Mouse (Mus musculus) liver, embryonic 14.5 days (tissue): ENCODE measurements around the gene Plac8. TPM values are rescaled to one million over a fixed set of nuclear protein-coding genes. Genes with fewer than 3 reads are reported as not detected.

Source experiments
- ATAC-seq: fragments of 200-750 bp; cut with Nextera tagmentation; 2 replicates; pipeline ENCODE4 v1.8.0; 2017; ENCODE audit warnings: moderate number of reproducible peaks, mild to moderate bottlenecking, moderate library complexity; ENCODE audit not compliant: insufficient read depth
- DNase-seq, 3 experiments: peaks; one replicate each; pipeline ENCODE4 v3.0.0-alpha.2; 2012 to 2013; ENCODE audit warnings: low read depth in 3 of 3, low spot score in 3 of 3
- H3K27ac ChIP-seq: fragments of 300-500 bp; sonication (generic); 2 replicates; pipeline ENCODE4 v1.5.1; 2014; ENCODE audit warnings: moderate library complexity, mild to moderate bottlenecking, control low read depth, inconsistent platforms
- H3K27me3 ChIP-seq: fragments of 300-500 bp; sonication (generic); 2 replicates; pipeline ENCODE4 v1.6.1; 2014; ENCODE audit warnings: mild to moderate bottlenecking, low read length, moderate library complexity; ENCODE audit not compliant: control insufficient read depth, insufficient read depth
- H3K36me3 ChIP-seq: fragments of 300-500 bp; sonication (generic); replicated peaks from 2 replicates; pipeline ENCODE4 v1.6.1; 2014; ENCODE audit warnings: low read depth; ENCODE audit not compliant: control insufficient read depth, insufficient read depth
- H3K4me1 ChIP-seq, 2 experiments: fragments of 200-500 bp in 1 of 2; fragments of 300-500 bp in 1 of 2; sonication (generic) in 1 of 2; replicated peaks; 2 replicates each; pipeline ENCODE4 v1.6.1; 2012 to 2014; ENCODE audit warnings: antibody characterized with exemption in 1 of 2, inconsistent platforms in 1 of 2, low read length in 1 of 2; ENCODE audit not compliant: control insufficient read depth in 2 of 2, insufficient read depth in 2 of 2
- H3K4me2 ChIP-seq: fragments of 300-500 bp; sonication (generic); 2 replicates; pipeline ENCODE4 v1.6.1; 2014; ENCODE audit warnings: low read depth, mild to moderate bottlenecking, control low read depth, moderate library complexity
- H3K4me3 ChIP-seq, 2 experiments: fragments of 200-500 bp in 1 of 2; fragments of 300-500 bp in 1 of 2; sonication (generic) in 1 of 2; 2 replicates each; pipeline ENCODE4 v1.5.1; 2012 to 2014; ENCODE audit warnings: low read depth in 2 of 2, low read length in 2 of 2, mild to moderate bottlenecking in 2 of 2, control low read depth in 1 of 2, inconsistent platforms in 1 of 2, moderate library complexity in 1 of 2; ENCODE audit not compliant: insufficient read depth in 1 of 2
- H3K9ac ChIP-seq: fragments of 300-500 bp; sonication (generic); replicated peaks from 2 replicates; pipeline ENCODE4 v1.6.1; 2014; ENCODE audit warnings: mild to moderate bottlenecking, control low read depth, moderate library complexity
- H3K9me3 ChIP-seq: fragments of 300-500 bp; sonication (generic); 2 replicates; pipeline ENCODE4 v1.6.1; 2016; ENCODE audit warnings: low read length, mixed read lengths; ENCODE audit not compliant: control insufficient read depth
- CTCF ChIP-seq: IDR thresholded peaks from 2 replicates; pipeline ENCODE4 v1.5.1; 2016; ENCODE audit warnings: antibody characterized with exemption, low read depth, control low read depth
- EP300 ChIP-seq: IDR thresholded peaks from 2 replicates; pipeline ENCODE4 v1.6.1; 2016; ENCODE audit warnings: antibody characterized with exemption, low read depth
- WGBS: fragments of 180-500 bp; shearing (Covaris S2); extraction: QIAGEN DNeasy Blood & Tissue Kit; methylation state at CpG from one replicate; pipeline ENCODE4 v1.1.7; 2014; ENCODE audit not compliant: insufficient replicate concordance; 5-methylcytosine and 5-hydroxymethylcytosine counted together
- polyA plus RNA-seq, 2 experiments: library from polyadenylated mRNA; depleted of rRNA in 1 of 2; stranded (reverse) in 1 of 2; unstranded in 1 of 2; fragments of >200 nt; fragmentation: Nextera tagmentation in 1 of 2; extraction: Ambion mirVana in 1 of 2; gene quantifications; 2 replicates each; pipeline versions ENCODE4 v1.2.1 to v1.2.3; 2012 to 2014

The Plac8 gene
- polyA plus RNA-seq, 2 experiments = 64.3 to 91.1 TPM

GRCm38 (mm10) chr5:100567258-100568032 is 4.6 kb downstream of the Plac8 start:
- DNase-seq (no peak), ATAC-seq (peak; percentile 25; the same call in 1 of the 2 replicates)
- TF ChIP-seq CTCF (no peak), EP300 (no peak)
- Histone ChIP-seq H3K4me3 (no peak overlapping the region), H3K27me3 (peaks cover 3% of the 10 kb centered on the region; the same call in 1 of the 2 replicates), H3K27ac (no peak overlapping the region), H3K36me3 (no peaks in the 10 kb centered on the region), H3K4me2 (no peak overlapping the region), H3K9ac (no peak overlapping the region), H3K9me3 (no peaks in the 10 kb centered on the region), H3K4me1 (peaks cover 2 to 15% of the 10 kb centered on the region in 2 experiments; a peak in 2 of 4 replicates)
- 53% methylated on average over 13 of the region's 13 CpGs for WGBS

GRCm38 (mm10) chr5:100566798-100567197 is 5.2 kb downstream of the Plac8 start:
- 35% methylated on average over 2 of the region's 2 CpGs for WGBS
- H3K27ac ChIP-seq = no peak overlapping the region
- DNase-seq (no peak), ATAC-seq (no peak)
- no peaks in the 10 kb centered on the region for H3K36me3 ChIP-seq
- TF ChIP-seq EP300 (no peak), CTCF (no peak)
- peaks cover 2 to 12% of the 10 kb centered on the region in 2 experiments; a peak in 2 of 4 replicates for H3K4me1 ChIP-seq
- no peaks in the 10 kb centered on the region for H3K9me3 ChIP-seq
- no peak overlapping the region for H3K4me3 ChIP-seq
- no peak overlapping the region for H3K9ac ChIP-seq
- no peak overlapping the region for H3K4me2 ChIP-seq
- H3K27me3 ChIP-seq = peaks cover 3% of the 10 kb centered on the region; the same call in 1 of the 2 replicates

DNA sequence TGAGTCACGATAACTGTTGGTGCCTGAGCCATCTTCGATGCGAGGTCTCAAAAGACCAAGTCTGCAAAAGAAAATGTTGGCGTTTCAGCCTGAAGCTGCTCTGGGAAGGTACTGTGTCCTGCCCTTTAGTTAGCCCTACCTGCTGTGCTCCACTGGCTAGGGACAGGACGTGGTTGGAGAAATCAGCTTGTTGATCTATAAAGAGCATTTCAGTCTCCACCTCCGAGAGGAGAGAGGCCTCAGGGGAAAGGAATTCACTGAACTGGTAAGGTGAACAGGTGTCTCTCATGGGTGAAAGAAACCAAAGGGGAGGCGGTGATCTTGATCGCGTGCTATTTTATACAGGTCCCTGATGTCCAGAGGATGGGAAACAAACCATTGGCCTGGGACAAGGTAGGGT is 9.3 kb downstream of the Plac8 start:
- H3K4me1 ChIP-seq = peaks cover 0 to 8% of the 10 kb centered on the region in 2 experiments; a peak in 1 of 4 replicates
- H3K4me3 ChIP-seq = no peak overlapping the region
- ATAC-seq (no peak), DNase-seq (no peak)
- H3K9ac ChIP-seq = no peak overlapping the region
- H3K4me2 ChIP-seq = no peak overlapping the region
- no peaks in the 10 kb centered on the region for H3K9me3 ChIP-seq
- 64% methylated on average over 9 of the region's 9 CpGs for WGBS
- TF ChIP-seq EP300 (no peak), CTCF (no peak)
- no peaks in the 10 kb centered on the region for H3K36me3 ChIP-seq
- H3K27ac ChIP-seq = no peak overlapping the region
- no peaks in the 10 kb centered on the region for H3K27me3 ChIP-seq

DNA sequence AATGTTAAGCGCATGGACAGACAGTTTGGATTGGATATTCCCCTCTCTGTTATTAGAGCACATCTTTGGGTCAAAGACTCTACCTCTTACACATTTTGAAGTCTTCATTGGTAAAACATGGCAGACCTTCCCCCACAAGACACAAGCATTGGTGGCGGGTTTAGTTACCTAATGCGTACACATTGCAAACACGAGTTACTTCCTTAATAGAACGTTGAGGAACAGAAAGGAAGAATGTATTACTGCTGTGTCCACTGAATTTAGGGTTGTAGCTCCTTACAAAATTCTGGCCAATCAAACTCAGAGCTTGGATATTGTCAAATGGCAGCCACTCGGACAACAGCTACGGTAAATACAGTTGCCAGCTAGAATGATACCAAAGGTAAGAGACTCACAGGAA is 12.7 kb downstream of the Plac8 start:
- DNase-seq = no peak
- H3K27me3 ChIP-seq = no peaks in the 10 kb centered on the region
- TF ChIP-seq EP300 (no peak), CTCF (no peak)
- H3K4me2 ChIP-seq = no peak overlapping the region
- H3K4me1 ChIP-seq = no peaks in the 10 kb centered on the region
- H3K9ac ChIP-seq = no peak overlapping the region
- H3K36me3 ChIP-seq = no peaks in the 10 kb centered on the region
- 76% methylated on average over 7 of the region's 7 CpGs for WGBS
- ATAC-seq = no peak
- no peak overlapping the region for H3K4me3 ChIP-seq
- no peak overlapping the region for H3K27ac ChIP-seq
- H3K9me3 ChIP-seq = no peaks in the 10 kb centered on the region

- DNase-seq = no peak
- H3K9ac ChIP-seq = no peak overlapping the region
- no peaks in the 10 kb centered on the region for H3K4me1 ChIP-seq
- H3K9me3 ChIP-seq = no peaks in the 10 kb centered on the region
- ATAC-seq = no peak
- no peak overlapping the region for H3K4me3 ChIP-seq
- 55% methylated on average over 3 of the region's 3 CpGs for WGBS
- no peak overlapping the region for H3K4me2 ChIP-seq
- no peaks in the 10 kb centered on the region for H3K27me3 ChIP-seq
- no peaks in the 10 kb centered on the region for H3K36me3 ChIP-seq
- no peak overlapping the region for H3K27ac ChIP-seq
- TF ChIP-seq EP300 (no peak), CTCF (no peak)
Observed at GRCm38 (mm10) chr5:100558783-100559182, 13.3 kb downstream of the Plac8 start.
